Mouse (Mus musculus) megakaryocyte, embryonic 14.5 days (primary cell): ENCODE results near the gene Rps6kl1. TPM values are rescaled to one million over a fixed set of nuclear protein-coding genes. Genes with fewer than 3 reads are reported as not detected.

ENCODE experiments used
- H3K27me3 ChIP-seq: replicated peaks from 2 replicates; pipeline ENCODE3; 2012; ENCODE audit warnings: inconsistent platforms
- H3K36me3 ChIP-seq: replicated peaks from 2 replicates; pipeline ENCODE3; 2012; ENCODE audit warnings: low read length, inconsistent platforms, mixed read lengths
- H3K4me1 ChIP-seq: 2 replicates; pipeline ENCODE4 v1.6.1; 2012; ENCODE audit warnings: inconsistent platforms
- H3K4me3 ChIP-seq: replicated peaks from 2 replicates; pipeline ENCODE3; 2012; ENCODE audit warnings: moderate library complexity, mild to moderate bottlenecking, inconsistent platforms
- H3K9me3 ChIP-seq: 2 replicates; pipeline ENCODE4 v1.6.1; 2012; ENCODE audit warnings: inconsistent platforms
- FLI1 ChIP-seq: IDR thresholded peaks from 2 replicates; pipeline ENCODE4 v1.6.1; 2012; ENCODE audit warnings: low read length, inconsistent platforms, mixed read lengths
- GATA1 ChIP-seq: IDR thresholded peaks from 3 replicates; pipeline ENCODE4 v1.6.1; 2012; ENCODE audit warnings: mixed read lengths, low read length, inconsistent platforms, borderline replicate concordance
- polyA plus RNA-seq: library from polyadenylated mRNA; stranded (reverse); fragments of >175 nt; gene quantifications from 2 replicates; pipeline ENCODE4 v1.2.3, GENCODE M21; 2012; ENCODE audit warnings: low replicate concordance; ENCODE audit not compliant: insufficient read depth

Rps6kl1 gene
- polyA plus RNA-seq, 1 experiment, result 0.68 TPM

GRCm38 (mm10) chr12:85192461-85193108 is 41.5 kb upstream of the Rps6kl1 start:
- Histone ChIP-seq H3K4me3 (peak overlapping the region; percentile 6), H3K9me3 (no peaks in the 10 kb centered on the region; the same call in 1 of the 2 replicates), H3K4me1 (peaks cover 9% of the 10 kb centered on the region), H3K27me3 (peaks cover 47% of the 10 kb centered on the region), H3K36me3 (no peaks in the 10 kb centered on the region)
- TF ChIP-seq FLI1 (no peak), GATA1 (no peak)

DNA sequence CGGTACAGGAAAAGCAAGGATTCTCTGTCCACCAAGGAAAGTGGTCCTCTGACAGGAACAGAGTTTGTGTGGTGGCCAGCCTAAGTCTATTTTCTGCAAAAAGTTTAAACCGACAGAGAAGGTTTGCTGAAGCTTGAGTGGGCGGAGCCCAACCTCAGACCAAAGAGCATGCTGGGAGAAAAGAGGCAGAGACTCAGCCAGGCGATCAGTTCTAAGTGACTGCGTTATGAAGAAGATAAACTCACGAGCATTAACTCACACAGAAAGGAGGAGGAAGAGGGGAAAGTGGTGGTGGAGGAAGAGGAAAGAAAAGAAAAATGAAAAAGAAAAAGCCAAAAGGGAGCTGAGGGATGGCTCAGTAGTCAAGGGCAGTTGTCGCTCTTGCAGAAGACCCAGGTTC is 39.2 kb upstream of the Rps6kl1 start:
- TF ChIP-seq GATA1 (no peak), FLI1 (no peak)
- no peak overlapping the region for H3K4me3 ChIP-seq
- H3K9me3 ChIP-seq, result no peaks in the 10 kb centered on the region; the same call in 1 of the 2 replicates
- no peaks in the 10 kb centered on the region for H3K36me3 ChIP-seq
- peaks cover 40% of the 10 kb centered on the region for H3K27me3 ChIP-seq
- H3K4me1 ChIP-seq, result peaks cover 18% of the 10 kb centered on the region

DNA sequence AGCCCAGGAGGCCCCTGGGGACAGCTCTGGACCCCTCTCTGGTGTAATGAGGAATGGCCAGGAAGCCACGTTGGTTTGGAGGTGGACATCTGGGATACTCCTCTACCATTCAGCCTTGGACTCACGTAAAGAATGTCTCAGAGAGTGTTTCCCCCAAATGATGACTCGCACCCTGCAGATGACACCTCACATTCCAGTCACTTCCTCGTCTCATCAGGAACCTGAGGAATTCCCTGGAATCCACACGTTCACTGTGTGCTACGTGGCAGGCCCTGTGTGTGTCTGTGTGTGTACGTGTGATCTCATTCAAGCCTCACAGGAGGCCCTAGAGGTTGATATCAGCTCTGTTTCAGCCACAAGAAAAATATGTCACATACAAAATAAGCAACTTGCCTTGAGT is 35.3 kb upstream of the Rps6kl1 start:
- no peaks in the 10 kb centered on the region; the same call in 1 of the 2 replicates for H3K9me3 ChIP-seq
- H3K27me3 ChIP-seq, result peaks cover 40% of the 10 kb centered on the region
- no peak overlapping the region for H3K4me3 ChIP-seq
- no peak for TF ChIP-seq GATA1
- TF ChIP-seq FLI1, result no peak
- peaks cover 20% of the 10 kb centered on the region for H3K4me1 ChIP-seq
- no peaks in the 10 kb centered on the region for H3K36me3 ChIP-seq

GRCm38 (mm10) chr12:85185810-85186209 is 34.7 kb upstream of the Rps6kl1 start:
- TF ChIP-seq GATA1, result no peak
- no peak for TF ChIP-seq FLI1
- H3K9me3 ChIP-seq, result no peaks in the 10 kb centered on the region; the same call in 1 of the 2 replicates
- H3K4me3 ChIP-seq, result no peak overlapping the region
- H3K36me3 ChIP-seq, result no peaks in the 10 kb centered on the region
- peaks cover 20% of the 10 kb centered on the region for H3K4me1 ChIP-seq
- H3K27me3 ChIP-seq, result peaks cover 45% of the 10 kb centered on the region

DNA sequence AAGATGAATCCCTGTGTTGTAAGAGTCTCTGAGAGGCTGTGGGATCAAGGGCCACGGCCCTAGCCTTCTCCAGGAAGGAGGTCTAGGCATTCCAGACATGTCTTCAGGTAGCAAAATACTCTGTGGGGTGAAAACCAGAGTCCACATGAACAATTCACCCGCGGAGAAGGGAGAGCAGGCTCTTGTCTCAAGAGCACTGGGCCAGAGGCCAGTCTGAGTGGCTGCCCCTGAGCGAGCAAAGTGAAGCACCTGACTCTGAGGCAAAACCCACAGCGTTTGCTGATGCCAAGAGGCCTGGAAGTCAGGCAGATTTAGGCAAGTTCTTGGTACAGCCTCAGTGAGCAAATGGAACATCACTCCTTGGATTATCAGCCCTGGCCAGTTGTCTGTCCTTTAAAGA is 33.1 kb upstream of the Rps6kl1 start:
- no peak for TF ChIP-seq GATA1
- H3K4me3 ChIP-seq, result no peak overlapping the region
- H3K36me3 ChIP-seq, result no peaks in the 10 kb centered on the region
- peaks cover 60% of the 10 kb centered on the region for H3K27me3 ChIP-seq
- no peaks in the 10 kb centered on the region for H3K9me3 ChIP-seq
- H3K4me1 ChIP-seq, result peaks cover 20% of the 10 kb centered on the region

DNA sequence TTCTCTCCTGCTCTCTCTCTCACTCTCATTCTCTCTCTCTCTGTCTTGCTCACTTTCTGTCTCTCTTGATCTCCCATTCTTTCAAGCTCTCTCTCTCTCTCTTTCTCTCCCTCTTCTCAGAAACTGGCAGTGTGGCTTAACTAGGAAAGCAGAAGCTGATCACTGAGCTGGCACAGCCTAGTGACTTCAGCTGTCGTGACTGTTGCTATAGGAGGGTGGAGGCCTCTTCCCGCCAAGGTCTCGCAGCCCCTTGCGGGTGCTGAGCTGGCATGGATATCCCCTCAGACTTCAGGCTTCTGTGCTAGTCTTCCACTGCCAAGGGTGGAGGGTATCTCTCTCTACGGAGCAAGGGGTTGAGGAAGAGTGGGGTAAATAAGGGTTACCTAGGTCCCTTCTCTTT is 31.8 kb upstream of the Rps6kl1 start:
- Histone ChIP-seq H3K36me3 (no peaks in the 10 kb centered on the region), H3K4me1 (peaks cover 25% of the 10 kb centered on the region), H3K27me3 (peaks cover 72% of the 10 kb centered on the region), H3K9me3 (no peaks in the 10 kb centered on the region), H3K4me3 (no peak overlapping the region)
- no peak for TF ChIP-seq FLI1
- no peak for TF ChIP-seq GATA1

DNA sequence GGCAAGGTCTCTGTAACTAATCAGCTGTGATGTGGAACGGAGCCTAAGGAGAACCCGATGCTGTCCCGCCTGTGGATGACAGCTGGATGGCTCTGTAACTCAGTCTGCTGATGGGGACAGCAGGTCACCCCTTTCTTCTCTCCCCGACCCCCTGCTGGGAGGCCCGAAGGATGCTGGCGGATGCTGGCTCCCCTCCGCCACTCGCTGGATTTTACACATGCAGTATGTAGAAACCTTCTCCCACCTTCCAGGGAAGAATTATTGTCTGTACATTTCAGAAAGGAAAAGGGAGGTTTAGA is 31.2 kb upstream of the Rps6kl1 start:
- TF ChIP-seq GATA1 (no peak), FLI1 (no peak)
- no peaks in the 10 kb centered on the region for H3K36me3 ChIP-seq
- peaks cover 78% of the 10 kb centered on the region for H3K27me3 ChIP-seq

DNA sequence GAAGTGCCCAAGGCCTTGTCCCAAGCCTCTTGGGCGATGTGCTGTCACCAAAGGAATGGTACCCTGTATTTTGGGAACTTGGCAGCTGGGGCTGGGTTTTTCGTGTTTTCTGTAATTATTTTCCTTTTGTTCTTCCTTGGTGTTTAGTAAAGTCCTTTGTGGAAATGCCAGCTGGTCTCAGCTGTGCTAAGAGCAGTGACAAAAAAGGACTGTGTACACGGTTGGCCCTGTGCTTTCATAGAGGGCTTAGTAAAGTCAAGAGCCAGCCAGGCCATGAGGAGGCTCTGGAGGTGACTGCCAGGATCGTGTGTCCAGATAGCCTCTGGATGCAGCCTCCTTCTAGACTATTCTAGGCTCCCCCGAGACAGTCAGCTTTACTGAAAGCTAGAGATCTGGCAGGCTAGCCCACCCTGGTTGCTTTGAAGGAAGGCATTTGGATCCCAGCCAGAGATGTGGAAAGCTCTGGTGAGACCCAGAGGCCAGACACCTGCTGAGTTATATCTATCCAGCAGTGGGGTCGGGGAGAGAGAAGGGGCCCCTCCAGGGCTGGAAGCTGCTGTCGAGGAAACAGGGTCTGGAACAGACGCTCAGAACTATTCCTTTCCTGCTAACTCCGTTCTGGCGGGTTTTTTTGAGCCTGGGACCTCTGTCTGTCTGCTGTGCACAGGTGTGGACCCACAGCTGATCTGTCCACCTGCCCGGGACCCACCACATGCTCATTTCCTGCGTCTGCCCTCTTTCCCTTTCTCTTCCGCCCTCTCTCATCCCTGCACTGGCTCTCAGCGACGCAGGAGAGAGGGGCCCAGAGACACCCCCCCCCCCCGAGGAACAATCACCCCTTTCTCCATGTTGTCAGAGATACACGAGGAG is 30.6 kb upstream of the Rps6kl1 start:
- TF ChIP-seq GATA1 (no peak), FLI1 (no peak)
- peaks cover 84% of the 10 kb centered on the region for H3K27me3 ChIP-seq

More for the DNA sequence above, 31.2 kb upstream of the Rps6kl1 start:
- no peak overlapping the region for H3K4me3 ChIP-seq
- H3K9me3 ChIP-seq, result no peaks in the 10 kb centered on the region
- H3K4me1 ChIP-seq, result peaks cover 31% of the 10 kb centered on the region

GRCm38 (mm10) chr12:85178294-85178693 is 27.2 kb upstream of the Rps6kl1 start:
- Histone ChIP-seq H3K9me3 (no peaks in the 10 kb centered on the region), H3K27me3 (peaks cover 95% of the 10 kb centered on the region), H3K4me1 (peaks cover 35% of the 10 kb centered on the region), H3K36me3 (no peaks in the 10 kb centered on the region), H3K4me3 (peak overlapping the region; percentile 62)
- TF ChIP-seq GATA1 (no peak), FLI1 (no peak)

More for the DNA sequence above, 30.6 kb upstream of the Rps6kl1 start:
- H3K4me3 ChIP-seq, result no peak overlapping the region
- H3K9me3 ChIP-seq, result no peaks in the 10 kb centered on the region
- H3K36me3 ChIP-seq, result no peaks in the 10 kb centered on the region
- peaks cover 36% of the 10 kb centered on the region for H3K4me1 ChIP-seq

GRCm38 (mm10) chr12:85177740-85178239 is 26.7 kb upstream of the Rps6kl1 start, which contains the start of gene Pgf:
Gene Pgf (minus strand): TSS chr12:85177790.
- no peaks in the 10 kb centered on the region for H3K36me3 ChIP-seq
- peaks cover 32% of the 10 kb centered on the region for H3K4me1 ChIP-seq
- H3K9me3 ChIP-seq, result no peaks in the 10 kb centered on the region
- peak within 1 kb of the TSS; percentile 89 for H3K4me3 ChIP-seq
- H3K27me3 ChIP-seq, result peaks cover 96% of the 10 kb centered on the region
- TF ChIP-seq GATA1, result no peak
- TF ChIP-seq FLI1, result no peak
